Mouse (Mus musculus): ENCODE data around the gene Clic1.
"Not testable (repeated sequence)": the region's sequence is repeated elsewhere in the genome, so short reads cannot be mapped to it uniquely, and the experiment has no call there.

Clic1 gene

GRCm38 (mm10) chr17:35049561-35050016, at the start of gene Clic1:
Gene Clic1, plus strand, starts transcription at chr17:35049966.
- no peak for DNase-seq (ENCODE audit: low spot score in 2 of 2)

- DNase-seq (ENCODE audit: low spot score in 2 of 2): peak; percentile 65 to 70
These were observed 48.9 kb upstream of the Clic1 start, which contains the start of gene Vars for GRCm38 (mm10) chr17:35000717-35001451. Gene Vars, plus strand, starts transcription at chr17:35000987.

- no peak for DNase-seq (ENCODE audit: low spot score in 2 of 2)
These were observed 48.2 kb upstream of the Clic1 start for GRCm38 (mm10) chr17:35001452-35002152.

- DNase-seq (ENCODE audit: low spot score in 2 of 2): no peak
These were observed 47.5 kb upstream of the Clic1 start for GRCm38 (mm10) chr17:35002153-35002865.

GRCm38 (mm10) chr17:35003022-35003838, 46.5 kb upstream of the Clic1 start:
- no peak for DNase-seq (ENCODE audit: low spot score in 2 of 2)

- no peak for DNase-seq (ENCODE audit: low spot score in 2 of 2)
These were observed 45.6 kb upstream of the Clic1 start for GRCm38 (mm10) chr17:35004075-35004717.

- no peak for DNase-seq (ENCODE audit: low spot score in 2 of 2)
These were observed 44.6 kb upstream of the Clic1 start for GRCm38 (mm10) chr17:35005158-35005557.

- not testable (repeated sequence) for DNase-seq (ENCODE audit: low spot score in 2 of 2)
These were observed 43.9 kb upstream of the Clic1 start for GRCm38 (mm10) chr17:35005902-35006301.

GRCm38 (mm10) chr17:35007387-35007991, 42.3 kb upstream of the Clic1 start:
- DNase-seq (ENCODE audit: low spot score in 2 of 2): no peak

GRCm38 (mm10) chr17:35009586-35009985, 40.2 kb upstream of the Clic1 start:
- no peak for DNase-seq (ENCODE audit: low spot score in 2 of 2)

GRCm38 (mm10) chr17:35011440-35011839, 38.3 kb upstream of the Clic1 start:
- DNase-seq (ENCODE audit: low spot score in 2 of 2): no peak

GRCm38 (mm10) chr17:35012430-35012829, 37.3 kb upstream of the Clic1 start:
- no peak for DNase-seq (ENCODE audit: low spot score in 2 of 2)

GRCm38 (mm10) chr17:35013221-35013620, 36.5 kb upstream of the Clic1 start:
- DNase-seq (ENCODE audit: low spot score in 2 of 2): no peak

- DNase-seq (ENCODE audit: low spot score in 2 of 2): no peak
These were observed 34.5 kb upstream of the Clic1 start for GRCm38 (mm10) chr17:35015296-35015695.

- no peak for DNase-seq (ENCODE audit: low spot score in 2 of 2)
These were observed 33.4 kb upstream of the Clic1 start, which contains the start of gene Vwa7 for GRCm38 (mm10) chr17:35016376-35016775. Gene Vwa7, plus strand, starts transcription at chr17:35016579.

- DNase-seq (ENCODE audit: low spot score in 2 of 2): no peak
These were observed 32.7 kb upstream of the Clic1 start for GRCm38 (mm10) chr17:35016791-35017705.

GRCm38 (mm10) chr17:35017706-35018030, 32.1 kb upstream of the Clic1 start:
- no peak for DNase-seq (ENCODE audit: low spot score in 2 of 2)

- DNase-seq (ENCODE audit: low spot score in 2 of 2): no peak
These were observed 31.6 kb upstream of the Clic1 start for GRCm38 (mm10) chr17:35018171-35018570.

GRCm38 (mm10) chr17:35019894-35020293, 29.9 kb upstream of the Clic1 start:
- no peak for DNase-seq (ENCODE audit: low spot score in 2 of 2)

- no peak for DNase-seq (ENCODE audit: low spot score in 2 of 2)
These were observed 29.2 kb upstream of the Clic1 start for GRCm38 (mm10) chr17:35020551-35020950.
